Mouse (Mus musculus) C2C12 (cell line): ENCODE measurements at regions not wholly inside any gene's neighbourhood (a gene's known extent, or its start where the extent isn't known, plus 50 kb on each side); places are given as distances from the start of the nearest gene placed in this dataset.

Experiments used
- CEBPB ChIP-seq: IDR thresholded peaks from one replicate; pipeline ENCODE4 v1.6.1; 2011; ENCODE audit warnings: low read depth, mild to moderate bottlenecking, control low read depth, moderate library complexity
- CTCF ChIP-seq: IDR thresholded peaks from one replicate; pipeline ENCODE4 v1.5.1; 2011; ENCODE audit not compliant: control insufficient read depth, insufficient read depth, insufficient read length
- MAX ChIP-seq: IDR thresholded peaks from one replicate; pipeline ENCODE4 v1.6.1; 2011; ENCODE audit warnings: mild to moderate bottlenecking, control low read depth
- MYOD1 ChIP-seq: IDR thresholded peaks from one replicate; pipeline ENCODE4 v1.6.1; 2011; ENCODE audit warnings: low read depth; ENCODE audit not compliant: control insufficient read depth, insufficient read length

DNA sequence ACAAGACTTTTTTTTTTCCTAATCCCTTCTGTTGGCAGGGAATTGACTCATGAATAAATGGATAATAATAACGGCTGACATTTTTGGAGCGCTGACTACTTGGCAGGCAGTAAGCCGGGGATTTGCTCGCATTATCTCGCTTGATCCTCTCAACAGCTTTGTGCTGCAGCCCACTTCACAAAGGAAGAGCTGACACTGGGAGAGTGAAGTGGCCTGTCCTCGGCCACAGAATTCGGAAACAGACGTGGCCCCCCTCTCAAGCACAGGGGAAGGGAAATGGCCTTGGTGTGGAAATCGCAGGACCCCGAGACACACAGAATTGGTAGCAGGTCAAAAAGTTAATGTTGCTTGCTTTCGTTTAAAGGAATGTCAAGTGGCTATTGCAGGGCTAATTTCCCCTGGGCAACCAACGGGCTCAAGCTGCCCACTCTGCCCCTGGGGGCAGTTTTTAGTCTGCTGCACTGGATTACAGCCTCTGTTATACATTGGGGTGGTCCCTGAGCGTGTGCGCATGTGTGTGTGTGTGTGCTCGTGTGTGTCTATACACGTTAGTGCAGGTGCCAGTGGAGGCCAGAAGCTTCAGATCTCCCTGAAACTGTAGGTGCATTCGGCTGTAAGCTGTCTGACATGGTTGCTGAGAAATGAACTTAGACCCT is 483.1 kb downstream of the Plcl1 start:
- TF ChIP-seq CTCF (no peak), MYOD1 (no peak), MAX (no peak), CEBPB (no peak)
